Mouse (Mus musculus) E14TG2a.4 (cell line): ENCODE measurements around the gene Hoxb1.

Experiments
- CTCF ChIP-seq: conservative IDR thresholded peaks from 2 replicates; pipeline ENCODE4 v1.5.1; 2014; ENCODE audit warnings: low read length
- NANOG ChIP-seq: IDR thresholded peaks from 2 replicates; pipeline ENCODE4 v1.6.1; 2014; ENCODE audit warnings: borderline replicate concordance, low read length, mixed read lengths
- POU5F1 ChIP-seq: IDR thresholded peaks from 2 replicates; pipeline ENCODE4 v1.6.1; 2014; ENCODE audit warnings: low read length, borderline replicate concordance

DNA sequence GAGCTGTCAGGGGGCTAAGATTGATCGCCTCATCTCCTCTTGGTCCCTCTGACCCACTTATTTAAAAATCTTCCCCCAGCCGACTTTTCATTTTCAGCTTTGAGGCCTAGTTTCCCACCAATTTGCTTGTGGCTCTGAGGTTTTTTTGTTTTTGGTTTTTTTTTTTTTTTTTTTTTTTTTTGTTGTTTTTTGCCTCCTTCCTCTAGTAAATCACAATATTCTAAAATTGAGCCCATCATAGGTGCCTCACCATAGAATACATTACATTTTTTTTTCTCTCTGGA lies 15.3 kb upstream of the Hoxb1 start, which contains the start of gene Hoxb2:
- TF ChIP-seq CTCF (no peak), NANOG (no peak), POU5F1 (no peak)
